Mouse (Mus musculus) layer of hippocampus, adult 2 months (tissue): ENCODE measurements around the gene Erbb2. TPM values are rescaled to one million over a fixed set of nuclear protein-coding genes. Genes with fewer than 3 reads are reported as not detected.

Source experiments
- DNase-seq, 2 experiments: peaks; one replicate each; pipeline ENCODE4 v3.0.0; 2022; ENCODE audit warnings: low spot score in 2 of 2
- H3K27ac ChIP-seq: fragments of 200-600 bp; 2 replicates; pipeline ENCODE4 v1.8.1; 2022
- H3K4me3 ChIP-seq: fragments of 200-600 bp; 2 replicates; pipeline ENCODE4 v1.8.1; 2022; ENCODE audit warnings: mild to moderate bottlenecking
- CTCF ChIP-seq: fragments of 200-600 bp; conservative IDR thresholded peaks from 2 replicates; pipeline ENCODE4 v1.8.1; 2022; ENCODE audit warnings: antibody characterized with exemption, mild to moderate bottlenecking, moderate library complexity
- long read RNA-seq, 2 experiments: library from polyadenylated mRNA; stranded (forward); transcript quantifications; one replicate each; pipeline ENCODE4 v2.0.0; 2021; ENCODE audit warnings: borderline mapping rate in 2 of 2
- total RNA-seq, 2 experiments: library from RNA; stranded (reverse); gene quantifications; 2 replicates each; pipeline ENCODE4 v1.2.3; 2021

Gene Erbb2
- total RNA-seq: 1 to 10 TPM; 1.9 to 2.8 TPM
- long read RNA-seq, experiment 1, full-length matches to known transcripts: 1 of 1 reads
- long read RNA-seq, experiment 1, partial matches to known transcripts: 0 of 1 reads
- long read RNA-seq, experiment 1, other reads (novel, unspliced or antisense): 0 of 1 reads
- long read RNA-seq, experiment 2, full-length matches to known transcripts: 1 of 2 reads
- long read RNA-seq, experiment 2, partial matches to known transcripts: 1 of 2 reads
- long read RNA-seq, experiment 2, other reads (novel, unspliced or antisense): 0 of 2 reads

GRCm38 (mm10) chr11:98412273-98412796, at the start of gene Erbb2:
Erbb2 (plus strand) TSS chr11:98412470.
- Histone ChIP-seq H3K4me3 (peak within 1 kb of the TSS; percentile 63), H3K27ac (peak within 1 kb of the TSS; percentile 69; the same call in 1 of the 2 replicates)
- DNase-seq: no peak
- TF ChIP-seq CTCF: no peak

GRCm38 (mm10) chr11:98363817-98364216, 48.5 kb upstream of the Erbb2 start:
- DNase-seq: no peak
- H3K4me3 ChIP-seq: no peak overlapping the region
- TF ChIP-seq CTCF: no peak
- no peak overlapping the region for H3K27ac ChIP-seq

- H3K27ac ChIP-seq: no peak overlapping the region
- no peak for DNase-seq
- no peak overlapping the region for H3K4me3 ChIP-seq
- TF ChIP-seq CTCF: no peak
Observed at GRCm38 (mm10) chr11:98364410-98364809, 47.9 kb upstream of the Erbb2 start.

GRCm38 (mm10) chr11:98366290-98366689, 46.0 kb upstream of the Erbb2 start:
- peak overlapping the region; percentile 57; the same call in 1 of the 2 replicates for H3K27ac ChIP-seq
- TF ChIP-seq CTCF: no peak
- no peak for DNase-seq
- H3K4me3 ChIP-seq: no peak overlapping the region

GRCm38 (mm10) chr11:98367171-98367862, 45.0 kb upstream of the Erbb2 start:
- TF ChIP-seq CTCF: no peak
- no peak for DNase-seq
- Histone ChIP-seq H3K4me3 (no peak overlapping the region), H3K27ac (peak overlapping the region; percentile 57; the same call in 1 of the 2 replicates)

- no peak for DNase-seq
- Histone ChIP-seq H3K27ac (peak overlapping the region; percentile 57; the same call in 1 of the 2 replicates), H3K4me3 (no peak overlapping the region)
- TF ChIP-seq CTCF: no peak
Observed at GRCm38 (mm10) chr11:98367863-98368186, 44.4 kb upstream of the Erbb2 start.

GRCm38 (mm10) chr11:98369337-98369736, 42.9 kb upstream of the Erbb2 start:
- Histone ChIP-seq H3K27ac (peak overlapping the region; percentile 61; the same call in 1 of the 2 replicates), H3K4me3 (no peak overlapping the region)
- DNase-seq: peak; percentile 35 to 66
- TF ChIP-seq CTCF: no peak

- Histone ChIP-seq H3K4me3 (no peak overlapping the region), H3K27ac (peak overlapping the region; percentile 69; the same call in 1 of the 2 replicates)
- no peak for DNase-seq
- no peak for TF ChIP-seq CTCF
Observed at GRCm38 (mm10) chr11:98370588-98370987, 41.7 kb upstream of the Erbb2 start.

- peak in 1 of 2 experiments; percentile 39 for DNase-seq
- no peak for TF ChIP-seq CTCF
- Histone ChIP-seq H3K4me3 (no peak overlapping the region; the same call in 1 of the 2 replicates), H3K27ac (peak overlapping the region; percentile 69)
Observed at GRCm38 (mm10) chr11:98371556-98372240, 40.6 kb upstream of the Erbb2 start.

GRCm38 (mm10) chr11:98372406-98372805, 39.9 kb upstream of the Erbb2 start:
- no peak overlapping the region; the same call in 1 of the 2 replicates for H3K4me3 ChIP-seq
- DNase-seq: peak in 1 of 2 experiments; percentile 72
- TF ChIP-seq CTCF: peak; percentile 94
- H3K27ac ChIP-seq: peak overlapping the region; percentile 69

GRCm38 (mm10) chr11:98373244-98373643, 39.0 kb upstream of the Erbb2 start:
- DNase-seq: no peak
- Histone ChIP-seq H3K4me3 (no peak overlapping the region), H3K27ac (peak overlapping the region; percentile 69)
- no peak for TF ChIP-seq CTCF

- TF ChIP-seq CTCF: no peak
- Histone ChIP-seq H3K4me3 (no peak overlapping the region), H3K27ac (peak overlapping the region; percentile 15; the same call in 1 of the 2 replicates)
- no peak for DNase-seq
Observed at GRCm38 (mm10) chr11:98374266-98374665, 38.0 kb upstream of the Erbb2 start.

GRCm38 (mm10) chr11:98376756-98377155, 35.5 kb upstream of the Erbb2 start:
- no peak for TF ChIP-seq CTCF
- Histone ChIP-seq H3K27ac (no peak overlapping the region), H3K4me3 (no peak overlapping the region)
- no peak for DNase-seq
